Mouse (Mus musculus) G1E (cell line): ENCODE measurements at regions not wholly inside any gene's neighbourhood (a gene's known extent, or its start where the extent isn't known, plus 50 kb on each side); places are given as distances from the start of the nearest gene placed in this dataset.
"Not testable (repeated sequence)": the region's sequence is repeated elsewhere in the genome, so short reads cannot be mapped to it uniquely, and the experiment has no call there.

Experiments used
- ATAC-seq: 2 replicates; pipeline ENCODE4 v1.8.0; 2016; ENCODE audit warnings: mild to moderate bottlenecking; ENCODE audit not compliant: insufficient number of reproducible peaks, poor library complexity, low FRiP score, severe bottlenecking; ENCODE audit errors: extremely low read depth
- DNase-seq: peaks from one replicate; pipeline ENCODE4 v3.0.0; 2012; ENCODE audit warnings: low spot score
- H3K27me3 ChIP-seq: 2 replicates; pipeline ENCODE4 v1.6.1; 2012; ENCODE audit warnings: mild to moderate bottlenecking, low read length, inconsistent platforms; ENCODE audit not compliant: insufficient read depth
- H3K36me3 ChIP-seq: replicated peaks from 2 replicates; pipeline ENCODE3; 2012; ENCODE audit warnings: mild to moderate bottlenecking, inconsistent platforms
- H3K4me1 ChIP-seq: 2 replicates; pipeline ENCODE4 v1.6.1; 2012; ENCODE audit warnings: low read depth, low read length, inconsistent platforms, mixed read lengths; ENCODE audit not compliant: insufficient read depth
- H3K4me3 ChIP-seq: 2 replicates; pipeline ENCODE4 v1.5.1; 2012; ENCODE audit warnings: low read depth, mild to moderate bottlenecking, inconsistent platforms, low read length, moderate library complexity, mixed read lengths
- H3K9me3 ChIP-seq: replicated peaks from 2 replicates; pipeline ENCODE4 v1.6.1; 2012; ENCODE audit warnings: inconsistent platforms
- CTCF ChIP-seq: IDR thresholded peaks from 2 replicates; pipeline ENCODE4 v1.5.1; 2012; ENCODE audit warnings: low read depth, low read length, inconsistent platforms, mixed read lengths
- GATA1 ChIP-seq: IDR thresholded peaks from 2 replicates; pipeline ENCODE4 v1.6.1; 2012; ENCODE audit warnings: borderline replicate concordance, low read length, inconsistent platforms, mixed read lengths
- GATA2 ChIP-seq: IDR thresholded peaks from 2 replicates; pipeline ENCODE4 v1.6.1; 2012; ENCODE audit warnings: low read depth, low read length, inconsistent platforms, borderline replicate concordance
- POLR2AphosphoS5 ChIP-seq: IDR thresholded peaks from 2 replicates; pipeline ENCODE4 v1.6.1; 2012; ENCODE audit warnings: low read depth, low read length, inconsistent platforms; ENCODE audit not compliant: insufficient replicate concordance
- TAL1 ChIP-seq: conservative IDR thresholded peaks from 2 replicates; pipeline ENCODE4 v1.6.1; 2012; ENCODE audit warnings: low read depth, low read length, inconsistent platforms, mixed read lengths

DNA sequence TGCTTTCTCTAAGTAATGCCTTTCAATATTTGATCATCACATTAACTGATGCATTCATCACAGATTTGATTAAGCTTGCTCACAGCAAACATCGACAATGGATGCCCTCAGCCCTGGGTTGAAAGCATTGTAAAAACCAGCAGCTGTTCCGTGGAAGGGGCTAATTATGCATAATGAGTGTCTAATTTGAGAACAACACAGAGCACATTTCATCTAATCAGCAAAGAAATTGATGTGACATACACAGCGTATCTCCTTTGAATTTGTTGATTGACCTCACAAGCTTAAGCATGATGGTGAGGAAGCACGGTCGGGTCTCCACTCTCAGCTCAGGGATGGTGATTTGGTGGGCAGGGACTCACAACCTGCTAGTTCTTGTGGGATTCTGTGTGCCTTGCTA, 84.0 kb upstream of the Ttc29 start:
- Histone ChIP-seq H3K27me3 (no peaks in the 10 kb centered on the region), H3K4me3 (no peak overlapping the region), H3K4me1 (peaks cover 50% of the 10 kb centered on the region), H3K9me3 (no peaks in the 10 kb centered on the region), H3K36me3 (no peaks in the 10 kb centered on the region)
- DNase-seq (no peak), ATAC-seq (no peak)
- no peak for TF ChIP-seq GATA2
- TF ChIP-seq TAL1: no peak
- TF ChIP-seq GATA1: no peak
- TF ChIP-seq POLR2AphosphoS5: no peak
- no peak for TF ChIP-seq CTCF

DNA sequence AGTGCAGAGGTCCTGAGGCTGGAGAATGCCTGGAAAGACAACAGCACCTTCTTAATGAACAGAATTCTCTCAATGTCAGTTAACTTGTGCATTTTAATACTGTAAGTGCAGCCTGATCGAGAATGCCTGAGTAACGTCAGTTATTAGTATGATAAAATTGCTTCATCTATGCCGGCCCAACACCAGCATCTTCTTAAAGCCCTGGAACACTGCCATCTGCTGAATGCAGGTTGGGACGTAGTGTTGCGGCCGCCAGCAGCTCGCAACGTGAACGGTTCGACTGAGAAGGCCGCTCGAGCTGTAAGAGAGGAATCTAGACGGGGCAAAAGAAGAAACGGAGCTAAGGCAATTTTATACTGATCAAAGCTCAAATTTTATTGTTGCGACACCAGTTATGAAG, 73.6 kb upstream of the Ttc29 start:
- not testable (repeated sequence) for H3K27me3 ChIP-seq, DNase-seq, H3K9me3 ChIP-seq, H3K36me3 ChIP-seq, ATAC-seq
- H3K4me1 ChIP-seq: peaks cover 13% of the 10 kb centered on the region
- H3K4me3 ChIP-seq: peak overlapping the region; percentile 33; the same call in 1 of the 2 replicates

DNA sequence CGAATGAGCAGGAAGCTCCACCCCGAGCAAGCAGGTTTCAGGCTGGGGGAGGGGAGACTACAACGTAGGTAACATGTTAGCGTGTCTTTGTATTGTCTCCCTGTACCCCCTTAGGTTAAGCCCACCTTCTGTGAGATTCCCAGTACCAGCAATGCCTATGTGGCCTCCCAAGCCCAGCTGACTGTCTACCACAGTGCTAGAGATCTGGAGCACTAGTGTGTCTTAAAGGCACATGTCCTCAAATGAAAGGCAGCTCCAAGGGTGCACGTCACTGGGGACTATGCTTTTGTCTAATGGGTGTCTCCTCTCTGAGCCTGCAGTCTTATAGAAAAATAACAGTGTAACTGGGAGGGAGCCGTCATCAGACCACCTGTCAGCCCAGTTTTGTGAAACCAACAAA, 65.9 kb upstream of the Ttc29 start:
- peaks cover 24% of the 10 kb centered on the region for H3K4me1 ChIP-seq
- no peaks in the 10 kb centered on the region for H3K27me3 ChIP-seq
- H3K9me3 ChIP-seq: no peaks in the 10 kb centered on the region; the same call in 1 of the 2 replicates
- H3K4me3 ChIP-seq: peak overlapping the region; percentile 56
- ATAC-seq (peak; percentile 22; the same call in 1 of the 2 replicates), DNase-seq (no peak)
- TF ChIP-seq CTCF: no peak
- TF ChIP-seq POLR2AphosphoS5: no peak
- TF ChIP-seq GATA2: no peak
- no peak for TF ChIP-seq GATA1
- no peak for TF ChIP-seq TAL1
- H3K36me3 ChIP-seq: no peaks in the 10 kb centered on the region

DNA sequence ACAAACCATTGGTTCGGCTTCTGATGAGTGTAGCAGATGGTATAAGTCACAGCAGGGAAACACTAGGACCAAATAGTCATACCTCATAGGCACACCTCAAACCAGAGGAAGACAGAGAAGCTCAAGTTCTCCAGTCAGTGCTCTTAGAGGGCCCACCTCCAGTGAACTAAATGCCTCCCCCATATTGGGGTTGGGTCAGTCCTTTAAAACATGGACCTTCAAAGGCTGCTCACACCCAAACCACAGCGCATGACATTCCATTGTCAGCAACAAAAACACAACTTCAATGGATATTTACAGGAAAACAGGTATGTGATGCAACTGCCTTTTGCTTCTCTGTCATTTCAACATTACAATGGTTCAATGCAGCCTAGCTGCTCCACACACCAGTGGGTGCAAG, 65.1 kb upstream of the Ttc29 start:
- Histone ChIP-seq H3K36me3 (no peaks in the 10 kb centered on the region), H3K27me3 (no peaks in the 10 kb centered on the region), H3K9me3 (no peaks in the 10 kb centered on the region; the same call in 1 of the 2 replicates), H3K4me1 (peaks cover 31% of the 10 kb centered on the region), H3K4me3 (no peak overlapping the region)
- ATAC-seq (no peak), DNase-seq (no peak)
- no peak for TF ChIP-seq GATA1
- no peak for TF ChIP-seq CTCF
- TF ChIP-seq POLR2AphosphoS5: no peak
- no peak for TF ChIP-seq GATA2
- TF ChIP-seq TAL1: no peak

DNA sequence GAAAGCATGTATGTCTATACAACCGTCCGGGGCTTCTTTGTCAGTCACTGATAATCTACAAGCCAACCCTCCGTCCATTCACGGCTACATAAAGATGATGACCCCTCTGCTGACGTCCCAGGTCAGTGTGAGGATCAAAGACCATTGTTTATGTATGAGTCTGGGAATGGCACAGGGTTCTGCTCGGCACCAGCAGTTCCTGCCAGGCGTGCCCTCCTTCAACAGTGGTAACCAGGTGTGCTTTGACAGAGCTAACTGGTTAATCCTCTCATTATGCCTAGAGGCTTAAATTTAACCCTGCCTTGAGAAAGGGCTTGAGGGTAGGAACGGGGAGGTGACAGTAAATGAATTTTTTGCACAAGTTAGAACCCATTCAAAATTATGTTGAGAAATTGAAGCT, 58.2 kb upstream of the Ttc29 start:
- no peak for DNase-seq
- H3K27me3 ChIP-seq: no peaks in the 10 kb centered on the region
- ATAC-seq: no peak
- no peaks in the 10 kb centered on the region for H3K9me3 ChIP-seq
- H3K4me1 ChIP-seq: peaks cover 29% of the 10 kb centered on the region
- H3K4me3 ChIP-seq: no peak overlapping the region
- H3K36me3 ChIP-seq: no peaks in the 10 kb centered on the region
- no peak for TF ChIP-seq CTCF
- TF ChIP-seq GATA2: no peak
- TF ChIP-seq GATA1: no peak
- TF ChIP-seq POLR2AphosphoS5: no peak
- TF ChIP-seq TAL1: no peak

DNA sequence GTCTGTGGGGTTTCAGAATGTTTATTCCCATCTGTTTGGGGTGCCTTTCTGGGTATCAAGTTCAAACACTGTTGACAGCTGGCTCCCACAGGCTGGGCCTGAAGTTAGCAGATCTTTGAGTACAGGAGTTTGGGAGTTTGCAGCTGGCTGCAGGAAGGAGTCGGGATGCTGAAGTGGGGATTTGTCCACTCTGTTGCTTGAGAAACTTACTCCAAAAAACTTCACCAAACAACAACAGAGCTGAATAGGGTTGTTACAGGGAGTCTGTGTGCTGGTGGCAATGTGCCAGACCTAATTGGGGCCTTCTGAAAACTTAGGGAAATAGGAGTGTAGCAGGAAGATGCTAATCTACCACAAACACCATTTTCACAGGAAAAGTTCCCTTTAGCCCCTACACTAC, 51.1 kb upstream of the Ttc29 start:
- H3K36me3 ChIP-seq: no peaks in the 10 kb centered on the region
- peaks cover 49% of the 10 kb centered on the region for H3K4me1 ChIP-seq
- H3K9me3 ChIP-seq: no peaks in the 10 kb centered on the region
- no peak overlapping the region for H3K4me3 ChIP-seq
- no peak for DNase-seq
- no peak for ATAC-seq
- no peaks in the 10 kb centered on the region for H3K27me3 ChIP-seq
- TF ChIP-seq GATA1 (no peak), CTCF (no peak), GATA2 (no peak), POLR2AphosphoS5 (no peak), TAL1 (no peak)
